Mouse (Mus musculus) kidney, postnatal 4 days (tissue): ENCODE measurements at regions not wholly inside any gene's neighbourhood (a gene's known extent, or its start where the extent isn't known, plus 50 kb on each side); places are given as distances from the start of the nearest gene placed in this dataset.
A peak's percentile ranks its signal among the peaks of the same experiment; 100 is the strongest.

ENCODE experiments used
- DNase-seq, 2 experiments: peaks; one replicate each; pipeline ENCODE4 v3.0.0; 2021; ENCODE audit warnings: mixed read lengths in 2 of 2

DNA sequence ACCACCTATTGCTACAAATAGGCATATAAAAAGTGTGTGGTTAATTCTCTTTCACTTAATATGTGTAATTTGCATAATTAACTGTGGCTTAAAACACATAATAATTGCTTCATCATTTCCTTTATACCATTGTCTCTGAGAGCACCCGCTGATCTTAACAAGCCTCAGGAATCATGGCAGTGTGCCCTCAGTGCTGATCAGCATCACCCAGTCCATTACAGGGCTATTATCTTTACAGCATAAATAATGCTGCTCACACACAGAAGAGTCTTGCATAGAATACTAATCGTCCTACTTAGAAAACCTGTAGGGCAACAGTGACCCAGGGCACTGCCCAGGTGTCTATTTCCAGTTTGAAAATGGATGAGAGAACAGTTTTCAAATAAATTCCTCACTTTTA lies 102.4 kb downstream of the Gm597 start:
- DNase-seq, result no peak

DNA sequence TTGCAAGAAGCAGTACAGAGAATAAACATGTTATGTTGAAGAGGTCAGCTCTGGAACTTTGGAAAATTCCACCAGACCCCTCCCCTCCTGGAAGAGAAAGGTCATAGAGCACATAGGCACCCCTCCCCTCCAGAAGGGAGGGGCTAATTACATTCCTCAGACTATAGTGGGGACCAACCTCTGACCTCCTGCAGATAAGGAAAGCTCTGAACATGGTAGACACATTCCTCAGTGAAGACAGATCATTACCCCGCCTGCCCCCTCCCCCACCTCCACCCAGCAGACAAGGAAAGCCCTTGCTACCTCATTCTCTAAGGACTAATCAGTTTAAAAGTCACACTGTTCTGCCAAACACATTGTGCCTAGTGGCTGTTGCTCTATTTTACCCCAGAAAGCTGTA lies 104.7 kb downstream of the Gm597 start:
- DNase-seq, result no peak

DNA sequence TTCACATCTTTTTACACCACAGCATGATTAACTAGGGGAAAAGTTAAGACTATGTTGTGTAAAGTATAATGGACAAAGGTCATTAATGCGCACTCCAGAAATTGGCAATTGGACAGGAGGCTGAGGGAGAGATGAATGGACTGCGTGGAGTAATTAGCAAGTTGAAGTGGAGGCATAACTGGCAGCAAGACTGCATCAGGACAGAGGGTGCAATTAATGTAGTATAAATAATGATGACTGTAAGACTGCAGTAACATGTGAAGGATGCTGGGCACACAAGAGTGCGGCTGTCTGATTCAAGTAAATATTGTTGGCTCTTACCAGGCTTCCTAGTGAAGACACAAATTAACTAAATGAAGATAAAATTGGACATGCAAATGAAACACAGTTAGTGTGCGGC lies 139.2 kb downstream of the Gm597 start:
- DNase-seq, result no peak

DNA sequence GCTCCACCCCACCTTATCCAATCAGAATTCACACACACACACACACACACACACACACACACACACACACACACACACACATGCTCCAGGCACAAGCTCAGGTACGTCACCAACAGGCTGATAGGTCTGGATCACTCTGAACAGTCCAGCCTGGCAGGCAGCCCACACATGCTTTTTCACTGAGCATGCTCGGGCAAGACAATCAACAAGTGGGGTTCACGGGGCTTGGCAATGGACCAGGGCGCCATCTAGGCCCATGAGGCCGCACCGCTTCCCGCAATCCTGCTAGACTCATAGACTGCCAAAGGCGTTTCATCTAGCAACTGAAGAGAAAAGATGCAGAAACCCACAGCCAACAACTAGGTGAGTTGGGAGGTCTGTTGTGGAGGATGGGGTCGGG lies 157.3 kb downstream of the Gm597 start:
- peak; percentile 1 to 2 for DNase-seq

DNA sequence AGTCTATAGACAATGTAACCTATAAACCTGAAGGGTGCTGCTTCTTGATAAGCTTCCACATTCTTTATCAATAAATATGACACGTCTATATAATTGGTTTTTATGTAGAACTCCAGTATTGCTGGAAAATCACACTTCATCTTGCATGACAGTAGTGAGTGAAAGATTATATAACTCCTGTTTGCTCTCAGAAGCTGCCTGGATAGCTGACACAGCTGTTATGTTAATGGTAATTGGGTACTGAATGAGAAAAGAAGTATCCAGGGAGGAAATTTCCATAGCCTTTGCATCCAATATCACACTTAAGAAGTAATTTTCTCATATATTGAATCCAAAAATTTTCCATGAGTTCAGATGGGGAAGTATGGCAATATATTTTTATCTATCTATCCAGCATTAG lies 177.7 kb downstream of the Gm597 start:
- DNase-seq, result no peak

DNA sequence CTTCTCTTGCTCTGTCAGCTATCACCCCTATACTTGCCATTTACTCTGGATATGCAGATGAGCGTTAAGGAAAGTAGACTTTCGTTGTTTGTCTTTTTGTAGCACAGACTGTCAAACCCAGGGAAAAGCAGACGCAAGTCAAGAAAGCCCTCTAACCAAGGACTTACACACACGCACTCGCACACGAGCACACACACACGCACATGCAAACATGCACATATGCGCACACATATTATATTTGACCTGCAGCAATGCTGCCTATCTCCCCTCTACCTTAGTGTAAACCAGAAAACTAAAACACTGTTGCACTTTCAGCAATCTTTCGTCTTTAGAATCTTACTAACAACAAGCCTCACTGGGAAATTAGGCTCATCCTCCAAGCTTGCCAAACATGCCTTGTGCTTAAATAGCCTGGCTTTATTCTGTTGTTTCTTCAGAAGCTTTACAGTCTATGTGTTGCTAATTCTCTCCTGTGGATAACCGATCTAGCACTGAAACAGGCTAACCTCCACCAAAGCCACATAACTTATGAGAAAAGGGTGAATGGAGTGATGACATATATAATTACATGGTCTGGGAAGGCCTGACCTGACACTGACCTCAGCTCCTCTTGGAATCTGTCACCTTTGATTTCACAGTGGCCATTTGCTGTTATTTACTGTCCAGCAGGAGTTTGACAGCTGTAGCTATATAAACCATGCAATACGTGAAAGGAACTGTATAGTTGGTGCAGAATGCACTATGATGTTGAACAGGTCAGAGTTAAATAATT lies 214.5 kb downstream of the Gm597 start:
- no peak for DNase-seq

DNA sequence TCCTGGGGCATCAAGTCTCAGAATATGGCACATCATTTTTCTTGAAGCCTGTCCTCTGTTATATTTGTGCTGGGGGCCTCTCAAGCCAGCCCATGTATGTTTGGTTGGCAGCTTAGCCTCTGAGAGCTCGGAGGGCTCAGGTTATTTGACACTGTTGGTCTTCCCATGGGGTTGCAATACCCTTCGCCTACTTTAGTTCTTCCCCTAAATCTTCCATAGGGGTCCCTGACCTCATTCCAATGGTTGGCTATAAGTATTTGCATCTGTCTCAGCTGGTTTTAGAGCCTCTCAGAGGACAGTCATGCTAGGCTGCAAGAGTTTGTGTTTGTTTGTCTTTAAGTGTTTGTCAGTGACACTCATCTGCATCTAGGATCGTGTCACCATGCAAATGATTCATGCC lies 216.2 kb downstream of the Gm597 start:
- no peak for DNase-seq
